Mouse (Mus musculus): ENCODE data around the gene Ercc6.

Gene Ercc6

GRCm38 (mm10) chr14:32518543-32518942 lies 5.2 kb downstream of the Ercc6 start:
- DNase-seq (ENCODE audit: low spot score) = no peak

- no peak for DNase-seq (ENCODE audit: low spot score)
Measured at GRCm38 (mm10) chr14:32520400-32520926, 7.1 kb downstream of the Ercc6 start.

- DNase-seq (ENCODE audit: low spot score) = no peak
Measured at GRCm38 (mm10) chr14:32522336-32522735, 9.0 kb downstream of the Ercc6 start.

- no peak for DNase-seq (ENCODE audit: low spot score)
Measured at GRCm38 (mm10) chr14:32524071-32524470, 10.8 kb downstream of the Ercc6 start.

- no peak for DNase-seq (ENCODE audit: low spot score)
Measured at GRCm38 (mm10) chr14:32525996-32526705, 12.8 kb downstream of the Ercc6 start.

GRCm38 (mm10) chr14:32527211-32527610 lies 13.9 kb downstream of the Ercc6 start:
- no peak for DNase-seq (ENCODE audit: low spot score)

GRCm38 (mm10) chr14:32529036-32529435 lies 15.7 kb downstream of the Ercc6 start:
- DNase-seq (ENCODE audit: low spot score) = no peak

- no peak for DNase-seq (ENCODE audit: low spot score)
Measured at GRCm38 (mm10) chr14:32530896-32531295, 17.6 kb downstream of the Ercc6 start.

GRCm38 (mm10) chr14:32531371-32531770 lies 18.1 kb downstream of the Ercc6 start:
- no peak for DNase-seq (ENCODE audit: low spot score)

- no peak for DNase-seq (ENCODE audit: low spot score)
Measured at GRCm38 (mm10) chr14:32532381-32533147, 19.2 kb downstream of the Ercc6 start.

GRCm38 (mm10) chr14:32533148-32533520 lies 19.8 kb downstream of the Ercc6 start:
- no peak for DNase-seq (ENCODE audit: low spot score)

- DNase-seq (ENCODE audit: low spot score) = no peak
Measured at GRCm38 (mm10) chr14:32533656-32534055, 20.3 kb downstream of the Ercc6 start.

GRCm38 (mm10) chr14:32534137-32534536 lies 20.8 kb downstream of the Ercc6 start:
- DNase-seq (ENCODE audit: low spot score) = no peak

GRCm38 (mm10) chr14:32536763-32537162 lies 23.4 kb downstream of the Ercc6 start:
- DNase-seq (ENCODE audit: low spot score) = no peak

- DNase-seq (ENCODE audit: low spot score) = no peak
Measured at GRCm38 (mm10) chr14:32538115-32538514, 24.8 kb downstream of the Ercc6 start.

- DNase-seq (ENCODE audit: low spot score) = no peak
Measured at GRCm38 (mm10) chr14:32543075-32543474, 29.8 kb downstream of the Ercc6 start.

- DNase-seq (ENCODE audit: low spot score) = no peak
Measured at GRCm38 (mm10) chr14:32546676-32547075, 33.4 kb downstream of the Ercc6 start.

GRCm38 (mm10) chr14:32551854-32552253 lies 38.5 kb downstream of the Ercc6 start:
- no peak for DNase-seq (ENCODE audit: low spot score)

- DNase-seq (ENCODE audit: low spot score) = no peak
Measured at GRCm38 (mm10) chr14:32553198-32553903, 40.0 kb downstream of the Ercc6 start.

- DNase-seq (ENCODE audit: low spot score) = no peak
Measured at GRCm38 (mm10) chr14:32554860-32555526, 41.7 kb downstream of the Ercc6 start.

GRCm38 (mm10) chr14:32561428-32561827 lies 48.1 kb downstream of the Ercc6 start:
- DNase-seq (ENCODE audit: low spot score) = no peak

- no peak for DNase-seq (ENCODE audit: low spot score)
Measured at GRCm38 (mm10) chr14:32563661-32564060, 50.3 kb downstream of the Ercc6 start.

All from urinary bladder, postnatal 10 days (tissue).